Mouse (Mus musculus) ES-E14 (cell line): ENCODE measurements around the gene Egfr. TPM values are rescaled to one million over a fixed set of nuclear protein-coding genes. Genes with fewer than 3 reads are reported as not detected.

Source experiments
- DNase-seq: peaks from one replicate; pipeline ENCODE4 v3.0.0-alpha.2; 2013; ENCODE audit warnings: low read depth, low spot score
- H3K27ac ChIP-seq: 2 replicates; pipeline ENCODE4 v1.5.1; 2012; ENCODE audit warnings: low read depth, mild to moderate bottlenecking, low read length, moderate library complexity, mixed read lengths; ENCODE audit not compliant: poor library complexity, insufficient read depth, severe bottlenecking
- H3K36me3 ChIP-seq: 2 replicates; pipeline ENCODE4 v1.6.1; 2012; ENCODE audit warnings: mild to moderate bottlenecking, low read length, moderate library complexity, mixed read lengths; ENCODE audit not compliant: control insufficient read depth, poor library complexity, insufficient read depth, severe bottlenecking
- H3K4me1 ChIP-seq, 2 experiments: fragments of 150-350 bp in 1 of 2; sonication (generic) in 1 of 2; 2 replicates each; pipeline ENCODE4 v1.6.1; 2012; ENCODE audit warnings: low read length in 2 of 2, mild to moderate bottlenecking in 1 of 2, mixed read lengths in 1 of 2; ENCODE audit not compliant: control insufficient read depth in 2 of 2, insufficient read depth in 2 of 2, poor library complexity in 1 of 2
- H3K4me3 ChIP-seq, 2 experiments: fragments of 150-350 bp in 1 of 2; sonication (generic) in 1 of 2; 2 replicates each; pipeline ENCODE4 v1.5.1; 2012; ENCODE audit warnings: low read length in 2 of 2, low read depth in 1 of 2, mild to moderate bottlenecking in 1 of 2, mixed read lengths in 1 of 2; ENCODE audit not compliant: insufficient read depth in 1 of 2, poor library complexity in 1 of 2, severe bottlenecking in 1 of 2
- H3K9ac ChIP-seq: 2 replicates; pipeline ENCODE4 v1.6.1; 2012; ENCODE audit warnings: low read depth, mild to moderate bottlenecking, low read length, mixed read lengths; ENCODE audit not compliant: poor library complexity, insufficient read depth, severe bottlenecking
- H3K9me3 ChIP-seq: fragments of 150-350 bp; sonication (generic); 2 replicates; pipeline ENCODE4 v1.6.1; 2012; ENCODE audit warnings: low read depth, mild to moderate bottlenecking, low read length; ENCODE audit not compliant: control insufficient read depth, insufficient read depth
- CHD2 ChIP-seq: IDR thresholded peaks from 2 replicates; pipeline ENCODE4 v1.6.1; 2014; ENCODE audit warnings: mild to moderate bottlenecking, low read depth, low read length, inconsistent platforms
- HCFC1 ChIP-seq: IDR thresholded peaks from 2 replicates; pipeline ENCODE4 v1.6.1; 2012; ENCODE audit warnings: low read length, inconsistent platforms, borderline replicate concordance; ENCODE audit not compliant: insufficient read depth
- MAFK ChIP-seq: IDR thresholded peaks from 2 replicates; pipeline ENCODE4 v1.6.1; 2014; ENCODE audit warnings: mild to moderate bottlenecking, low read depth, low read length, inconsistent platforms; ENCODE audit not compliant: insufficient read depth
- ZC3H11A ChIP-seq: IDR thresholded peaks from 2 replicates; pipeline ENCODE4 v1.6.1; 2012; ENCODE audit warnings: low read depth, mild to moderate bottlenecking, inconsistent platforms, low read length, borderline replicate concordance
- ZNF384 ChIP-seq: IDR thresholded peaks from 2 replicates; pipeline ENCODE4 v1.6.1; 2012; ENCODE audit warnings: low read depth, low read length, inconsistent platforms
- in situ Hi-C, 2 experiments: fragments of 600-800 bp; cut with MboI; formaldehyde crosslinking; loops; one replicate each; pipeline ENCODE4 v1.15.1; 2025; ENCODE audit warnings: low sequenced_read_pairs in 2 of 2, inconsistent platforms in 1 of 2; ENCODE audit not compliant: unreplicated experiment in 2 of 2
- total RNA-seq: library from RNA; depleted of rRNA; stranded (reverse); fragments of 300-350 nt; gene quantifications from 2 replicates; pipeline ENCODE4 v1.2.3, GENCODE M21; 2012

Egfr gene
- total RNA-seq, 1 experiment, result 22.2 TPM

DNA sequence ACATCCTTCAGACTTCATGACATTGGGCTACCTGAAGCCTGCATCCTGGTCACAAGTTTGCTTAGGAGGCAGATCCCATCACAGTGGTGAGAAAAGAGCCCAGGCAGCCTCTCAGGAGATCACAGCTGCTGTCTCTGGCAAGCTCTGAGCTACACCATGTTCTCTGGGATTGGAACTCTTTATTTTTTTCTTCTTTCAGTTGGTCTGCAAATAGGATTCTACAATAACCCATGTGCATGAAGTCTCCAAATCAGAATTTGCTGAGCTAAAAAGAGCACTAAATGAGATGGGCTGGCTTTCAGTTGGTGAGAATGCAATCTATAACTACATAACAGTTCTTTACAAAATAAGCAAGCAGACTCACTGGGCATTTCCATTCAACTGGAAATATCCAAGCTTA, 46.1 kb downstream of the Egfr start:
- in situ Hi-C loops, result no loop called here
- no peak for TF ChIP-seq ZNF384
- no peak for TF ChIP-seq CHD2
- TF ChIP-seq MAFK, result no peak
- TF ChIP-seq HCFC1, result no peak
- no peak for TF ChIP-seq ZC3H11A
- H3K36me3 ChIP-seq, result no peaks in the 10 kb centered on the region

DNA sequence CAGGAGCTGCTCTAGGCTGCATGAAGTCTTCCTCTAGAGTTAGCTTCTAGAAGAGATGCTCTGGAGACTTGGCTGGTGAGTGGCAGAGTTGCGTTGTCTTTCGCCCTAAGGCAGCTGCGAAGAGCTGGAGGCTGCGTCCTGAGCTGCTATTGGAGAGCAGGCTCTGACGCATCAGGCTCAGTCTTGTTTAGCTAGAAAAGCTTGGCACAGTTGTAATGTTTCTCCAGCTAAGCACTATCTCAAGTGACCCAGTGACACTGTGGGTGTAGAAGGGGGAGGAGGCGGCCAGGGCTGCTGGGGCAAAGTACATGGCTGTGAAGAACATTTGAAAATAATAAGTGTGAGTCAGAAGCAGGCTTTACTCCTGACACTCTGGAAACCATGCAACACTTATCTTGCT, 48.5 kb downstream of the Egfr start:
- Histone ChIP-seq H3K36me3 (no peaks in the 10 kb centered on the region), H3K9me3 (no peaks in the 10 kb centered on the region), H3K27ac (no peak overlapping the region), H3K4me1 (no peaks in the 10 kb centered on the region; a peak in 1 of 4 replicates), H3K4me3 (no peak overlapping the region), H3K9ac (no peak overlapping the region)
- in situ Hi-C loops, result no loop called here
- TF ChIP-seq CHD2 (no peak), ZNF384 (no peak), MAFK (no peak), ZC3H11A (no peak), HCFC1 (no peak)
- no peak for DNase-seq

More for the DNA sequence above, 46.1 kb downstream of the Egfr start:
- Histone ChIP-seq H3K9ac (no peak overlapping the region), H3K4me1 (no peaks in the 10 kb centered on the region; a peak in 1 of 4 replicates), H3K9me3 (no peaks in the 10 kb centered on the region), H3K4me3 (no peak overlapping the region), H3K27ac (no peak overlapping the region)
- no peak for DNase-seq

DNA sequence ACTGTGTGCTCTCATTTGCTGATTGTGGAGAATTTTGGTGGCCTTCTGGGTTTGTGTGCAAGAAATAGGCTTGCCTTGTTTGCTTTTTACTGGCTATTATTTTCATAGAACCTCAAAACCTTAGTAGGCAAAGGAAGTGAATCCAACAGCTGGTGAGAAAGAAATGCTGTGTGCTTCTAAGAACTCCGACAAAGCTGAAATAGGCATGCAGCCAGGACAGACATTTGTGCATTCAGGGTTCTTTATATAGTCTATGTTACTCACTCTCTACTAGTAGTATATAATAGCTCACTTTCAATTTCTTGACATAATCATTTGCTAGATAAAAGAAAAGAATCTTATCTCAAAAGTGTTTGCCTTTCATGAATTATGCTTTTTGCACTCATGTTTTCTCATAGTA, 50.7 kb downstream of the Egfr start:
- Histone ChIP-seq H3K4me1 (no peaks in the 10 kb centered on the region; a peak in 1 of 4 replicates), H3K9me3 (no peaks in the 10 kb centered on the region), H3K36me3 (no peaks in the 10 kb centered on the region), H3K9ac (no peak overlapping the region), H3K27ac (no peak overlapping the region), H3K4me3 (no peak overlapping the region)
- TF ChIP-seq HCFC1 (no peak), MAFK (no peak), ZNF384 (no peak), ZC3H11A (no peak), CHD2 (no peak)
- in situ Hi-C loops, result no loop called here
- DNase-seq, result no peak

- TF ChIP-seq MAFK (no peak), ZC3H11A (no peak), HCFC1 (no peak), CHD2 (no peak), ZNF384 (no peak)
- H3K27ac ChIP-seq, result no peak overlapping the region
- no peak for DNase-seq
- no peaks in the 10 kb centered on the region for H3K9me3 ChIP-seq
- no peaks in the 10 kb centered on the region for H3K4me1 ChIP-seq
- H3K4me3 ChIP-seq, result no peak overlapping the region
- no peaks in the 10 kb centered on the region for H3K36me3 ChIP-seq
- no peak overlapping the region for H3K9ac ChIP-seq
- in situ Hi-C loops, result no loop called here
Measured at GRCm38 (mm10) chr11:16804016-16804415, 52.0 kb downstream of the Egfr start.

DNA sequence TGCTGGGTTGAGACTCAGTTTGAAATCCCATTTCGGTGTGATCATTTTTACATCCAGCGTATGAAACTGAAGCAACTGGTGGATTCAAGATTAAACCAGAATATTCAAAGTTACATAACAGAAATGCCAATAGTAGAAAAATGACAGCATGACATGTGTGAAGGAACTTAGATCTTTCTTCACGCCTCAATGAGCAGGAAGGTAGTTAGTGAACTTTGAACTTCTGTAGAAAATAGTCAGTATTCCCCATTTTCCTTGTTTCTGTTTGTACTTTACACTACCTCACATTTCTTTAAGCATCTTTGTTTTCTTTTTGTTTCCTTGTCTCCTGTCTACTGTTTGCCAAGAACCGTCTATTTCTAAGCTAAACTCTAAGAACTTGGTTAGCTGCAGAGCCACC, 53.9 kb downstream of the Egfr start:
- no peak for DNase-seq

More for the DNA sequence above, 53.9 kb downstream of the Egfr start:
- in situ Hi-C loops, result no loop called here
- H3K36me3 ChIP-seq, result no peaks in the 10 kb centered on the region
- TF ChIP-seq CHD2 (no peak), MAFK (no peak), HCFC1 (no peak), ZC3H11A (no peak), ZNF384 (no peak)
- H3K4me1 ChIP-seq, result no peaks in the 10 kb centered on the region
- H3K9me3 ChIP-seq, result no peaks in the 10 kb centered on the region
- H3K27ac ChIP-seq, result no peak overlapping the region
- H3K9ac ChIP-seq, result no peak overlapping the region
- no peak overlapping the region for H3K4me3 ChIP-seq
